Mouse (Mus musculus) E14TG2a.4 (cell line): ENCODE data around the gene Trmt44.

Experiments
- H3K27me3 ChIP-seq: 2 replicates; pipeline ENCODE4 v1.6.1; 2014; ENCODE audit warnings: low read length, control low read depth; ENCODE audit not compliant: insufficient read depth
- H3K36me3 ChIP-seq: 2 replicates; pipeline ENCODE4 v1.6.1; 2014; ENCODE audit warnings: low read length, control low read depth; ENCODE audit not compliant: insufficient read depth
- H3K4me1 ChIP-seq: replicated peaks from 2 replicates; pipeline ENCODE4 v1.6.1; 2014; ENCODE audit warnings: low read depth, low read length, control low read depth
- H3K4me3 ChIP-seq: replicated peaks from 2 replicates; pipeline ENCODE4 v1.5.1; 2014; ENCODE audit warnings: mild to moderate bottlenecking, low read length
- H3K9me3 ChIP-seq: 2 replicates; pipeline ENCODE4 v1.6.1; 2014; ENCODE audit warnings: low read length, control low read depth
- CTCF ChIP-seq: conservative IDR thresholded peaks from 2 replicates; pipeline ENCODE4 v1.5.1; 2014; ENCODE audit warnings: low read length
- NANOG ChIP-seq: IDR thresholded peaks from 2 replicates; pipeline ENCODE4 v1.6.1; 2014; ENCODE audit warnings: borderline replicate concordance, low read length, mixed read lengths
- POU5F1 ChIP-seq: IDR thresholded peaks from 2 replicates; pipeline ENCODE4 v1.6.1; 2014; ENCODE audit warnings: low read length, borderline replicate concordance

Trmt44 gene

DNA sequence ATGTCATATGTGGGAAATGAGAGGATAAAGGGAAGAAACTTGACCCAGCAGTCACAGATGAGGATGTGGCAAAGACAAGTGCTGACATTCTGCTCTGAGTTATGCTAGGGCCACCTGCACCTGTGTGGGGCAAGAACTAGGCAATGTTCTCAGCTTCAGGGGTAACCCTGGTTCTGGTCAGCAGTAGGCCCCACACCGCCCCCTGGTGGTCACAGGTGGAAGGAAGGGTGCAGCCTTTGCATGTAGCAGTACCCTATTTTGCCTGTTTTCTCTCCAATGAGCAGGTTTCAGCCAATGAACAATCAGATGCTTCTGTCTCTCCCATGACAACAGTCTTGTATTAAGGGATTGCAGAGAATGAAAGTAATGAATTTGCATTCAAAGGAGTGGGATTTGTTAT, 11.4 kb downstream of the Trmt44 start:
- Histone ChIP-seq H3K4me3 (no peak overlapping the region), H3K4me1 (peaks cover under 1% of the 10 kb centered on the region; the same call in 1 of the 2 replicates), H3K36me3 (peaks cover 100% of the 10 kb centered on the region), H3K27me3 (no peaks in the 10 kb centered on the region), H3K9me3 (no peaks in the 10 kb centered on the region)
- TF ChIP-seq CTCF = peak; percentile 96
- no peak for TF ChIP-seq NANOG
- no peak for TF ChIP-seq POU5F1

DNA sequence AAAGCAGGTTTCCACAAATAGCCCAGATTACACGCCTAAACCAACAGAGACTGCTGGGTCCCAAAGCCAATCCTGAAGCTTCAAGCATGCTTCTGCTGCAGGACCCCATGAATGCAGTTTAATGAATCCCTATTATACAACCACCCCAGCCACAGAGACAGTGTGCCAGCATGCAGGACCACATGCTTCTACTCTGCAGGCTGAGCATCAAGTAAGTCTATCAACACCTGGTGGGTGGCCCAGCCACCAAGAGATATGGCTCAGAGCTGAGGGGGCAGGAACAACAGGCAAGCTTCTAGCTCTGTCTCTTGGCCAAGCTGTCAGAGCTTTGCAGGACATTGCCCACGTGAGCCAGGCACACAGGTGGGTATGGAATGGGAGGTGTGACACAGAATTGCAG, 12.3 kb downstream of the Trmt44 start:
- Histone ChIP-seq H3K9me3 (no peaks in the 10 kb centered on the region), H3K36me3 (peaks cover 100% of the 10 kb centered on the region), H3K4me1 (peaks cover 8% of the 10 kb centered on the region), H3K4me3 (no peak overlapping the region), H3K27me3 (no peaks in the 10 kb centered on the region)
- TF ChIP-seq NANOG = no peak
- no peak for TF ChIP-seq POU5F1
- no peak for TF ChIP-seq CTCF

DNA sequence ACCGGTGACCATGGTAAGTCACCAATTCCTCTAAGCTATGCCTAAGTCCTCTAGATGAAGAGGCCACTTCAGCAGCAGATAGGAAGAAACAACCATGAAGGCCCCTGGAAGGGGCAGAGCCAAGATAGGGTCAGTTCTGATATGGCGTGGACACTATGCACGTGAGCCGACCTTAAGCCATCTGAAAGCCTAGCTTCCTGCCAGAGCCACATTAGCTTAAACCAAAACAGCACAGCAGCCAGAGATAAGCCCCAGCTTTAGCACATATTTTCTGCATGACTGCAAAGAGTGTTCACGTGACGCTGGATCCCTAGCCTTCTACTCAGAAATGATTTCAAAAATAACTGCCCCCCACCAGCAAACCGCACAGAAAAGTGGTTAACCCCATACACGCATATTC, 15.4 kb downstream of the Trmt44 start:
- Histone ChIP-seq H3K27me3 (no peaks in the 10 kb centered on the region), H3K36me3 (peaks cover 89% of the 10 kb centered on the region), H3K4me1 (peaks cover 12% of the 10 kb centered on the region), H3K4me3 (no peak overlapping the region), H3K9me3 (no peaks in the 10 kb centered on the region)
- no peak for TF ChIP-seq CTCF
- no peak for TF ChIP-seq NANOG
- TF ChIP-seq POU5F1 = no peak

DNA sequence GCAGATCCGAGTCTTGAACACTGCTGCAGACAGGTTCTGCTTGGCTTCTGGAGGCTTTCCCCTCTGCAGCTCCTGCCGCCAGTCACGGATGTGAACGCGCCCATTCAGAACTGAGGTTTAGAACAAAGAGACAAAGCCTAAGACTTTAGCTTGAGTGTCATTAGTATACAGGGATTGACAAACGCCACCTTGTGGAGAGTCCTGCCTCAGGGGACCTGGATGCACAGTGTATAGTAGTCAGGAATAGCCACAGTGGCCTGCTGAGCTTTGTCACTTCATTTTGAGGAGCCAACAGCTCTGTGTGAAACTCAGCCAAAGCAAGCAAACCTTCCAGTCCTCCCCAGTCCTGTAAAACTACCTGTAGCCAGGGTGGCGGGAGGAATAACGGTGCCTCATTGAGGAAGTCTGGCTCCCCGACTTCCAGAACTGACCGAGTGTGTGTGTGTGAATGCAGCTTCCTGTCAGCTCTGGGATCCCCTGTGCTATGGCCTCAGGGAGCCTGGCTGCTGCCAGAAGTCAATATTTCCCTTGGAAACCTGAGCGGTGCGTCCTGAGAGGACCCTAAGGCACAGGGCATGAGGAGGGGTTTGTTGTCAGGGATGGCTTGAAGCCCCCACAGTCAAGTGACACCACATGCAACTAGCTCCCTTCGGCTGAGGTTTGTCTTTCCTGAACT, 16.8 kb downstream of the Trmt44 start:
- peaks cover 12% of the 10 kb centered on the region for H3K4me1 ChIP-seq
- TF ChIP-seq NANOG (no peak), CTCF (peak; percentile 38), POU5F1 (no peak)
- H3K9me3 ChIP-seq = no peaks in the 10 kb centered on the region
- H3K4me3 ChIP-seq = no peak overlapping the region
- peaks cover 86% of the 10 kb centered on the region for H3K36me3 ChIP-seq
- no peaks in the 10 kb centered on the region for H3K27me3 ChIP-seq

DNA sequence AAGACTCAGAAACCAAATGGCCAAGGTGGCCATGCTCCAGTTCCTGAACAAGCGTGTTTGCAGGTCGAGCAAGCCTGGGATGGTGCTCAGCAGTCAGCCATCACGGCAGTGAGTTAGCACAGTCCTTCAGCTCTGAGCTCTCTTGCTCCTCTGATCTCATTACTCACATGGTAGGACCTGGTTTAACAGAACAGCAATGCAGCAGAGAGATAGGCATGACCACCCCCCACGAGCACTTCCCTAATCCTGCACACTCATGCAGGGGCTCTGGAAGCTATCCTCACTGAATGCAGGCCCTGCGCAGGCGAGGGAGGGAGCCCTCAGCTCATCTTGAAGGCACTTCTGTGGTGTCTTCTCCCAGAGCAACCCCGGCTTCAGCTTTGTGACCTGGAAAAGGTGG, 18.5 kb downstream of the Trmt44 start:
- 0 out of 2 replicates have a peak, but pooled peaks cover 3% of the 10 kb centered on the region for H3K27me3 ChIP-seq
- no peak overlapping the region for H3K4me3 ChIP-seq
- H3K36me3 ChIP-seq = peaks cover 69% of the 10 kb centered on the region
- TF ChIP-seq NANOG (no peak), POU5F1 (no peak), CTCF (no peak)
- H3K4me1 ChIP-seq = peaks cover 12% of the 10 kb centered on the region
- H3K9me3 ChIP-seq = no peaks in the 10 kb centered on the region

DNA sequence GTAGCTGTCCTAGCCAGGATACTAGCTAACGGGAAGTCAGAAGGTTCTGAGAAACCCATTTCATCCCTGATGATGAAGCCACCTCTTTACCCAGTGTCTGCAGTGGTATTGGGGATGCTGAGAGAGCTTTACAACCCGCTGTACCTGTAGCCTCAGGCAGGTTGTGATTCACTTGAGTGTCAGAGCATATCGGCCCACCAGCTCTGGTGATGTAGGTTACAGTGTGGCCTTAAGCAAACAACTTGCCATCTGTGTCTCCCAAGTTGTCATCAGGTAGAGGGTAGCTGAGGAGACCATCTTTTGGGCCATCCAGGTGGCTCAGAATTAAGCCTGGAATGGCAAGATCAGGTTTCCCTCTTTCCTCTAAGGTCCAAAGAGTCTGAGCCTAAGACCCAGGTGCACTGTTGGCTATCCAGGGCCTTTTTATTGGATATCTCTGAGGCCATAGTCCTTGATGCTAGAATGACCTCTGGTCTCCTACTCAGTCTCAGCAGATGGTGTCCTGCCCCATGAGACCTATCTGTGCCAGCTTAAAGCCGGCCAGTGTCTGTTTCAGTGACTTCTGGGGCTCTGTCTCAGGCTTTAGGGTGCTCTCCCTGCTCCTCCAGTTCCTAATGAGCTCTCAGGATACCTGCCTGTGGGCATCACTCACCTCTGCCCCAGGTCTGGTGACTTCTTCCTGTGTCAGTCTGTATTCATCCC, 21.9 kb downstream of the Trmt44 start:
- H3K9me3 ChIP-seq = peaks cover 2% of the 10 kb centered on the region
- TF ChIP-seq NANOG (no peak), CTCF (no peak), POU5F1 (no peak)
- peaks cover 35% of the 10 kb centered on the region for H3K36me3 ChIP-seq
- H3K4me1 ChIP-seq = peaks cover 7% of the 10 kb centered on the region
- H3K4me3 ChIP-seq = no peak overlapping the region
- H3K27me3 ChIP-seq = 0 out of 2 replicates have a peak, but pooled peaks cover 3% of the 10 kb centered on the region

DNA sequence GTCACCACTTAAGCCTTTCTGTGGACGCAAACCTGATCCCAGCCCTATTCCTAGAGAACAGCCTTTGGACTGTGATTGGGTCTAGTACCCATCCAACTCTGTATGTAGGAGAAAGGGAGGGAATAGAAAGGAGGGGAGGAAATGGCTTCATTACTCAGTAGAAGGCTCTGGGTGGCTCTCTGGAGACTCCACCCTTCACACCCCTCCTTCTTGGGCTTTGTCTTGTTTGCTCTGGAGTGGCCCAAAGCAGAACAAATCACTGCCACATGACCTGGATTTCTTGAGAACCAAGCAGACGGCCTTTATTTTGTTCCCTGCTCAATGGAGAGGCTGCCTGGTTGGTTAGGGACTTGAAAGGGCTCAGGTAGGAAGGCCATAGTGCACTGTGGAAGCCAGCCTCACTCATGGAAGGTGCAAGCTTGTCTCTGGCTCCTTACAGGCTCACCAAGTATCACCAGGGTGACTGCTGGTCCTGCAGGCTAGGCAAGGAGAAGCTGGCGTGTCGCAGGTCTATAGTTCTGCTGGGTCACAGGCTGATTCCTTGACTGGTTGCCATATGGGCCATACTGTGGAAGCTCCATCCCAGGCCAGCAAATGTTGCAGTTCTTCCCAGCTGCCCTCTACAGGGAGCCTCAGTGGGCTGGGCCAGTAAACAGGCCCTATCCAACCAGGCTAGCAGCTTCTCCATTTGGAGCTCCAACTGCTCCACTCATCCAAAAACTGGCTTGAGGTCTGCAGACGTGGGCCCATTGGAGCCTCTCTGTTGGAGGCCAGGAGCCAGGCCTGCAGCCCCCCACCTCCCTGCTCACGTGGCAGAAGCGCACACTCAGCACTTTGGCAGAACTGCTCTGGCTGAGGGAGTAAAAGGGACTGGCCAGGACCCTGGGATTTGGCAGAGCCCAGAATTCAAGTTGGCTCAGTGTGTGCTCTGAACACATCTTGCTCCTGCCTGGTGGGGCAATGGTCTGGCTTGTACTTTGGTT, 22.7 kb downstream of the Trmt44 start:
- Histone ChIP-seq H3K4me1 (0 out of 2 replicates have a peak, but pooled peaks cover 3% of the 10 kb centered on the region), H3K9me3 (peaks cover 8% of the 10 kb centered on the region), H3K36me3 (peaks cover 27% of the 10 kb centered on the region), H3K27me3 (0 out of 2 replicates have a peak, but pooled peaks cover 3% of the 10 kb centered on the region), H3K4me3 (no peak overlapping the region)
- TF ChIP-seq NANOG (no peak), CTCF (no peak), POU5F1 (no peak)

DNA sequence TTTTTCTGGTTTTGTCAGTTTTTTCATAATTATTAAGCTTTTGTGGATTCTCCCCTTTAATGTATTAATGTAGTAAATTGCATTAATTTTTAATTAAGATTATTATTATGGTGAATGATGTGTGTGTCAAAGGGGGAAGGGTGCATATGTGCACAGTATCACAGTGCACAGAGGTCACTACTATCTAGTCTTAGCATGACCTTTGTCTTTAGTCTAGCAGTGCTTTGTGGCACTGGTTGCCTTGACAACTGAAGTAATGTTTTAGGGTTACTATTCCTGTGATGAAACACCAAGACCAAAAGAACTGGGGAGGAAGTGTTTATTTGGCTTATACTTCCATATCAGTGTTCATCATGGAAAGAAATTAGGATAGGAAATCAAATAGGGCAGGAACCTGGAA, 28.7 kb downstream of the Trmt44 start:
- no peaks in the 10 kb centered on the region for H3K4me1 ChIP-seq
- TF ChIP-seq CTCF (no peak), POU5F1 (no peak), NANOG (no peak)
- peaks cover 8% of the 10 kb centered on the region for H3K9me3 ChIP-seq
- no peaks in the 10 kb centered on the region for H3K36me3 ChIP-seq
- H3K4me3 ChIP-seq = no peak overlapping the region
- 0 out of 2 replicates have a peak, but pooled peaks cover under 1% of the 10 kb centered on the region for H3K27me3 ChIP-seq
